Mouse (Mus musculus): ENCODE data around the gene Hinfp. TPM values are rescaled to one million over a fixed set of nuclear protein-coding genes. Genes with fewer than 3 reads are reported as not detected.

Gene Hinfp
- polyA plus RNA-seq, 1 experiment from 2014 or later = 25.0 TPM

DNA sequence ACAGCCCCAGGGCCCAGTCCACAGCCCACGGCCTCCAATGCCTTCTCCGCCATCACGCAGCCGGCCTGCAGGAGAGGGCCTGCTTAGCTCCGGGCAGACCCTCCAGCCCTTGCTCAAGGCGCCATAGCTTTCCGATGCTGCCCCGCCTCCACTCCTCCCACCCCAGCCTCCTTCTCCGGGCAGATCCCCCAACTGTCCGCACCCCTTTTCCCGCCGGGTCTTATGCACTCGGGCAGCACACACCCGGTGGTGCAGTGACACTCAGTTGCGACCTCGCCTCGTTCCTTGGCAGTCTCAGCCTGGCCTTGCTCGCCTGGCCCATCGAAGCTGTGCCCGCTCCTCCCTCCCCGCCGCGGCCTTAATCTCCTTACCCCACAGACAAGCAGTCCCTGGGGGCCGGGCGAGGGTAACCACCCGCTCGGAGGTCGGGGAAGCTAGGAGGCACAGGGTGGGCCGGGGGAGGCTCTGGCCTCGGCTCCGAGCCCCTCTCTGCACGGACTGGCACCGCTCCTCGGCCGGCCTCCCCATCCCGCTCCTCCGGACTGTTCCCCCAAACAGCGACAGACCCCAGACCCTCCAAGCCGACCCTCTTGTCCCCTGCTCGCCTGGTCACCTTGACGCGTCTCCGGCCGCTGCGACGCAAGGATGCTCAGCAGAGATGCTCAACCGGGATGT, 17.9 kb downstream of the Hinfp start:
- Histone ChIP-seq H3K36me3 (peaks cover 26% of the 10 kb centered on the region), H3K4me3 (peak overlapping the region; percentile 70), H3K27me3 (ENCODE audit: insufficient read depth, poor library complexity, severe bottlenecking) (peaks cover 47% of the 10 kb centered on the region), H3K9me3 (no peaks in the 10 kb centered on the region), H3K4me1 (peaks cover 35% of the 10 kb centered on the region), H3K27ac (peak overlapping the region; percentile 75)
- 1% methylated on average over 47 of the region's 47 CpGs for WGBS
- peak; percentile 79 for DNase-seq (ENCODE audit: low spot score)

GRCm38 (mm10) chr9:44287003-44287400, 18.5 kb downstream of the Hinfp start:
- no peaks in the 10 kb centered on the region for H3K9me3 ChIP-seq
- peaks cover 47% of the 10 kb centered on the region for H3K27me3 ChIP-seq (ENCODE audit: insufficient read depth, poor library complexity, severe bottlenecking)
- 8% methylated on average over 11 of the region's 11 CpGs for WGBS
- peaks cover 35% of the 10 kb centered on the region for H3K4me1 ChIP-seq
- peak overlapping the region; percentile 70 for H3K4me3 ChIP-seq
- peak overlapping the region; percentile 75 for H3K27ac ChIP-seq
- peaks cover 21% of the 10 kb centered on the region for H3K36me3 ChIP-seq
- peak; percentile 78 for DNase-seq (ENCODE audit: low spot score)

DNA sequence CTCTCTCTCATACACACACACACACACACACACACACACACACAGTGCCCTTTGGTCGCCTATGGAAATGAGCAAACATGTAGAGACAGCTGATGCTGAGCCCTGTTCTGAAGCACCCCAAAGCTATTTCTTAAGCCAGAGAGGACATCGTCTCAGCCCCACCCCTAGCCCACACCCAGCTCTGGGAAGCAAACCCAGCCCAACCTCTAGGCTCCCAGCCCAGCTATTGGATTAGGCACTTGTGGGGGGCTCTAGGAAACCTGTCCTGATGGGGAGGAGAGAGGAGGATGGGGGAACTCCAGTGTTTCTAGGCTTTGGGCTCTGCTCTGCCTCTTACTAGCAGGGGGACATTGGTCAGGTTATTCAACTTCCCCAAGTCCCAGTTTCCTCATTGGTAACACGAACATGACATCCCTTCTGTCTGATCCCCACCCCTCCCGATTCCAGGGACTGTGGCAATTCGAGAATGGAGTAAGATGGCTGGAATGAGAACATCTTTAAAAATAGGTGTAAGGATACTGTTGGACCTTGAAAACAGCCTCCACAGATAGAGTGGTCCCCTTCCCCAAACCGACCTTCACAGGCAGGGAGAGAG, 19.1 kb downstream of the Hinfp start:
- H3K27me3 ChIP-seq (ENCODE audit: insufficient read depth, poor library complexity, severe bottlenecking) = peaks cover 51% of the 10 kb centered on the region
- 0 out of 2 replicates have a peak overlapping the region, but pooled peaks have one; percentile 75 for H3K27ac ChIP-seq
- WGBS = 9% methylated on average over 6 of the region's 6 CpGs

GRCm38 (mm10) chr9:44283183-44283582, 22.3 kb downstream of the Hinfp start:
- DNase-seq (ENCODE audit: low spot score) = no peak
- H3K27ac ChIP-seq = no peak overlapping the region
- peaks cover 9% of the 10 kb centered on the region; the same call in 1 of the 2 replicates for H3K36me3 ChIP-seq
- no peaks in the 10 kb centered on the region for H3K9me3 ChIP-seq
- H3K27me3 ChIP-seq (ENCODE audit: insufficient read depth, poor library complexity, severe bottlenecking) = peaks cover 40% of the 10 kb centered on the region
- 45% methylated on average over 5 of the region's 5 CpGs for WGBS
- peaks cover 22% of the 10 kb centered on the region for H3K4me1 ChIP-seq
- H3K4me3 ChIP-seq = no peak overlapping the region

More for the DNA sequence above, 19.1 kb downstream of the Hinfp start:
- H3K4me1 ChIP-seq = peaks cover 35% of the 10 kb centered on the region
- H3K9me3 ChIP-seq = no peaks in the 10 kb centered on the region
- peak overlapping the region; percentile 70; the same call in 1 of the 2 replicates for H3K4me3 ChIP-seq
- H3K36me3 ChIP-seq = peaks cover 14% of the 10 kb centered on the region
- DNase-seq (ENCODE audit: low spot score) = no peak

- Histone ChIP-seq H3K4me1 (peaks cover 18% of the 10 kb centered on the region), H3K36me3 (0 out of 2 replicates have a peak, but pooled peaks cover 3% of the 10 kb centered on the region), H3K27ac (no peak overlapping the region), H3K9me3 (no peaks in the 10 kb centered on the region), H3K4me3 (no peak overlapping the region), H3K27me3 (ENCODE audit: insufficient read depth, poor library complexity, severe bottlenecking) (peaks cover 18% of the 10 kb centered on the region; the same call in 1 of the 2 replicates)
- 89% methylated on average over 4 of the region's 4 CpGs for WGBS
- DNase-seq (ENCODE audit: low spot score) = no peak
Measured at GRCm38 (mm10) chr9:44269973-44270372, 35.5 kb downstream of the Hinfp start.

- 81% methylated on average over 3 of the region's 3 CpGs for WGBS
- Histone ChIP-seq H3K27ac (no peak overlapping the region), H3K4me1 (peaks cover 18% of the 10 kb centered on the region), H3K9me3 (no peaks in the 10 kb centered on the region), H3K36me3 (0 out of 2 replicates have a peak, but pooled peaks cover 2% of the 10 kb centered on the region), H3K27me3 (ENCODE audit: insufficient read depth, poor library complexity, severe bottlenecking) (peaks cover 13% of the 10 kb centered on the region; the same call in 1 of the 2 replicates), H3K4me3 (no peak overlapping the region)
- no peak for DNase-seq (ENCODE audit: low spot score)
Measured at GRCm38 (mm10) chr9:44269077-44269476, 36.4 kb downstream of the Hinfp start.

DNA sequence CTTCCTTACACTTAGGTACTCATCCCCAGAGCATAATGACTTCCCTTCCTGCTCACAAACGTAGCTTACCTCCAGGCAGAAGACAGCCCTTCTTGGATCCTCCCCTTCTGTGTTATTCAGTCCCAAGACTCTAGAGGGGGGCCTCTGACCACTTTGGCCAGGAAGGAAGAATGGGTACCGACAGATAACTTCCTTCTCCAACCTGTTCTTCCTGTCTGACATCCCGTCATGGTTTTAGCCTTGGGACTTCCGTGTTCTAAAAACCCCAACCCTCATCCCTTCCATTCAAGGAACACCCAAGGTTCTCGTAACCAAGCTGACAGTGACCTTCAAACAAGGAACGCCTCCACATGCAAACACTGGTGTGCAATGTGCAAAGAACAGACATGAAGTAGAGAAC, 37.0 kb downstream of the Hinfp start, which contains the start of gene Nlrx1:
Nlrx1 (minus strand) TSS at position 168 of the 400 bp plus-strand sequence.
- Histone ChIP-seq H3K36me3 (no peaks in the 10 kb centered on the region), H3K4me1 (peaks cover 18% of the 10 kb centered on the region), H3K27me3 (ENCODE audit: insufficient read depth, poor library complexity, severe bottlenecking) (peaks cover 13% of the 10 kb centered on the region; the same call in 1 of the 2 replicates), H3K9me3 (no peaks in the 10 kb centered on the region), H3K4me3 (peak within 1 kb of the TSS; percentile 72), H3K27ac (peak within 1 kb of the TSS; percentile 94)
- DNase-seq (ENCODE audit: low spot score) = no peak
- 68% methylated on average over 6 of the region's 6 CpGs for WGBS

DNA sequence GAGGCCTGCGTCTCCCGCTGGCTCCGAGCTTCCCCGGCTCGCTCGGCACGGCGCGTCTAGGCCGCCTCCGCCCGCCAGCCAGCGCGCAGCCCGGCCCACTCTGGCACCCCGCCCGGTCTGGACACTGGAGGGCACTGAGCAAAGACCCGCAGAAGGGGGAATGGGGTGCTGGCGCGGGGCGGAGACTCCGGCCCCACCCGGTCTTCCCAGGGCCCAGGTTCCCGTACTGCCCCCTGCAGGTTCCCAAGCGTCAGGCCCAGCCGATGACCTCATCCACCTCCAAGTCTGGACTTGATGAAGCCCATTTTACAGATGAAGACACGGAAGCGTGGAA, 37.5 kb downstream of the Hinfp start:
- peak overlapping the region; percentile 94 for H3K27ac ChIP-seq
- H3K4me3 ChIP-seq = peak overlapping the region; percentile 72
- peaks cover 11% of the 10 kb centered on the region; the same call in 1 of the 2 replicates for H3K27me3 ChIP-seq (ENCODE audit: insufficient read depth, poor library complexity, severe bottlenecking)
- no peaks in the 10 kb centered on the region for H3K9me3 ChIP-seq
- DNase-seq (ENCODE audit: low spot score) = peak; percentile 92
- H3K36me3 ChIP-seq = no peaks in the 10 kb centered on the region
- WGBS = 4% methylated on average over 28 of the region's 28 CpGs
- peaks cover 18% of the 10 kb centered on the region for H3K4me1 ChIP-seq

- peak overlapping the region; percentile 94 for H3K27ac ChIP-seq
- H3K36me3 ChIP-seq = no peaks in the 10 kb centered on the region
- WGBS = 7% methylated on average over 23 of the region's 23 CpGs
- peaks cover 18% of the 10 kb centered on the region for H3K4me1 ChIP-seq
- H3K4me3 ChIP-seq = peak overlapping the region; percentile 72
- H3K9me3 ChIP-seq = no peaks in the 10 kb centered on the region
- DNase-seq (ENCODE audit: low spot score) = no peak
- peaks cover 14% of the 10 kb centered on the region; the same call in 1 of the 2 replicates for H3K27me3 ChIP-seq (ENCODE audit: insufficient read depth, poor library complexity, severe bottlenecking)
Measured at GRCm38 (mm10) chr9:44267319-44268026, 38.0 kb downstream of the Hinfp start.

- DNase-seq (ENCODE audit: low spot score) = no peak
- H3K27ac ChIP-seq = peak overlapping the region; percentile 94; the same call in 1 of the 2 replicates
Measured at GRCm38 (mm10) chr9:44266478-44267226, 38.8 kb downstream of the Hinfp start.

GRCm38 (mm10) chr9:44261388-44261787, 44.1 kb downstream of the Hinfp start:
- Histone ChIP-seq H3K27me3 (ENCODE audit: insufficient read depth, poor library complexity, severe bottlenecking) (peaks cover 18% of the 10 kb centered on the region; the same call in 1 of the 2 replicates), H3K36me3 (no peaks in the 10 kb centered on the region), H3K4me3 (no peak overlapping the region), H3K9me3 (no peaks in the 10 kb centered on the region), H3K4me1 (no peaks in the 10 kb centered on the region), H3K27ac (no peak overlapping the region)
- WGBS = 82% methylated on average over 14 of the region's 14 CpGs
- no peak for DNase-seq (ENCODE audit: low spot score)

More at GRCm38 (mm10) chr9:44266478-44267226, 38.8 kb downstream of the Hinfp start:
- 66% methylated on average over 8 of the region's 8 CpGs for WGBS
- H3K4me3 ChIP-seq = no peak overlapping the region
- peaks cover 18% of the 10 kb centered on the region for H3K4me1 ChIP-seq
- H3K27me3 ChIP-seq (ENCODE audit: insufficient read depth, poor library complexity, severe bottlenecking) = peaks cover 17% of the 10 kb centered on the region; the same call in 1 of the 2 replicates
- no peaks in the 10 kb centered on the region for H3K36me3 ChIP-seq
- H3K9me3 ChIP-seq = no peaks in the 10 kb centered on the region

DNA sequence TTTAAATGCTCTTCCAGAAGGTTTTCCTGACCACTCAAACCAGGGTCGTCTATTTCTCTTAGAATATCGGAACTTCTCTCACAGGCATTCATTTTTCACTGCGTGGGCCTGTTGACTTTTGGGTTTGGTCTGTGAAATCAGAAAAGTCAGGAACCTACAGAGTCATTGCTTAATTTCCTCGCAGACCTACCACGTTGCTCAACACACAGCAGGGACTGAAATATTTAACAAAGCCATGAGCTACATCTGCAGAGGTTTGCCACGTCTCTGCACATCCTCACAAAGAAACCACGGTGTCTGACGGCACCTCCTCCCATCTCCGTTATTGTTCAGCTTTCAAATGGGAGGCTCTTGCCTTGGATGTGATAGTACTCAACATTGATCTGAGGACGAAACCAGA, 46.5 kb downstream of the Hinfp start:
- DNase-seq (ENCODE audit: low spot score) = no peak
- H3K4me3 ChIP-seq = no peak overlapping the region
- 76% methylated on average over 10 of the region's 10 CpGs for WGBS
- peaks cover 9% of the 10 kb centered on the region for H3K4me1 ChIP-seq
- H3K9me3 ChIP-seq = no peaks in the 10 kb centered on the region
- H3K27me3 ChIP-seq (ENCODE audit: insufficient read depth, poor library complexity, severe bottlenecking) = peaks cover 17% of the 10 kb centered on the region; the same call in 1 of the 2 replicates
- no peaks in the 10 kb centered on the region for H3K36me3 ChIP-seq
- H3K27ac ChIP-seq = no peak overlapping the region
